Mouse (Mus musculus): ENCODE data around the gene Adcy3.

GRCm38 (mm10) chr12:4133847-4134212 is 927 bp downstream of the Adcy3 start:
- no peak for TF ChIP-seq FLI1 (IDR thresholded peaks at IDR 0.05; ENCODE audit: low read length)
- no peak for TF ChIP-seq GATA1 (IDR thresholded peaks at IDR 0.05; ENCODE audit: borderline replicate concordance, low read length)

Measured in megakaryocyte, embryonic 14.5 days (primary cell).